Mouse (Mus musculus) cerebellum, adult 2 months (tissue): Measurements from ENCODE around the gene Rab6a. TPM values are rescaled to one million over a fixed set of nuclear protein-coding genes. Genes with fewer than 3 reads are reported as not detected.

Experiments used
- DNase-seq, 2 experiments: peaks; one replicate each; pipeline ENCODE4 v3.0.0; 2021
- H3K27ac ChIP-seq: fragments of 200-500 bp; 2 replicates; pipeline ENCODE4 v1.5.1; 2012; ENCODE audit warnings: low read length, control low read depth, inconsistent platforms; ENCODE audit not compliant: insufficient read depth
- H3K27me3 ChIP-seq: fragments of 200-500 bp; 2 replicates; pipeline ENCODE4 v1.6.1; 2012; ENCODE audit warnings: inconsistent platforms, mild to moderate bottlenecking, low read length, moderate library complexity; ENCODE audit not compliant: control insufficient read depth, insufficient read depth
- H3K4me1 ChIP-seq: fragments of 200-500 bp; 2 replicates; pipeline ENCODE4 v1.6.1; 2011; ENCODE audit warnings: low read length; ENCODE audit not compliant: control insufficient read depth, insufficient read depth
- H3K4me3 ChIP-seq: fragments of 200-500 bp; replicated peaks from 2 replicates; pipeline ENCODE3; 2011; ENCODE audit warnings: mild to moderate bottlenecking, low read depth, low read length, control low read depth; ENCODE audit not compliant: insufficient read depth
- CTCF ChIP-seq: fragments of 200-500 bp; IDR thresholded peaks from 2 replicates; pipeline ENCODE4 v1.5.1; 2011; ENCODE audit warnings: low read depth, mild to moderate bottlenecking, control low read depth, low read length, moderate library complexity, borderline replicate concordance; ENCODE audit not compliant: insufficient read depth
- POLR2A ChIP-seq: fragments of 200-500 bp; IDR thresholded peaks from 2 replicates; pipeline ENCODE4 v1.6.1; 2011; ENCODE audit warnings: low read length, control low read depth, borderline replicate concordance; ENCODE audit not compliant: insufficient read depth
- WGBS: fragments of 180-500 bp; shearing (Covaris S2); methylation state at CpG from one replicate; pipeline ENCODE4 v1.1.7; 2018; 5-methylcytosine and 5-hydroxymethylcytosine counted together
- polyA plus RNA-seq: library from polyadenylated mRNA; depleted of rRNA; stranded (reverse); fragments of >200 nt; gene quantifications from 2 replicates; pipeline ENCODE4 v1.2.3, GENCODE M21; 2012

Gene Rab6a
- polyA plus RNA-seq, 1 experiment: 259 TPM

- Histone ChIP-seq H3K4me3 (no peak overlapping the region), H3K27ac (no peak overlapping the region), H3K27me3 (no peaks in the 10 kb centered on the region), H3K4me1 (no peaks in the 10 kb centered on the region)
- no peak for DNase-seq
- no peak for TF ChIP-seq CTCF
- TF ChIP-seq POLR2A: no peak
These were observed 13.9 kb upstream of the Rab6a start for GRCm38 (mm10) chr7:100593349-100593748.

- no peak overlapping the region for H3K27ac ChIP-seq
- TF ChIP-seq POLR2A (no peak), CTCF (no peak)
- H3K4me1 ChIP-seq: no peaks in the 10 kb centered on the region
- WGBS: 54% methylated on average over 5 of the region's 5 CpGs
- H3K27me3 ChIP-seq: no peaks in the 10 kb centered on the region
- no peak for DNase-seq
- H3K4me3 ChIP-seq: no peak overlapping the region
These were observed 7.0 kb upstream of the Rab6a start for GRCm38 (mm10) chr7:100600211-100600610.

GRCm38 (mm10) chr7:100608130-100608741 is 1.0 kb downstream of the Rab6a start, which contains the start of gene Mrpl48:
Mrpl48 (minus strand) TSS chr7:100608301.
- TF ChIP-seq POLR2A (no peak), CTCF (no peak)
- DNase-seq: peak; percentile 80 to 81
- WGBS: under 1% methylated on average over 43 of the region's 43 CpGs
- peak within 1 kb of the TSS; percentile 92 for H3K27ac ChIP-seq
- H3K4me1 ChIP-seq: peaks cover 3% of the 10 kb centered on the region; the same call in 1 of the 2 replicates
- no peaks in the 10 kb centered on the region for H3K27me3 ChIP-seq
- H3K4me3 ChIP-seq: peak within 1 kb of the TSS; percentile 75

GRCm38 (mm10) chr7:100608910-100609309 is 1.7 kb downstream of the Rab6a start:
- DNase-seq: no peak
- no peaks in the 10 kb centered on the region for H3K27me3 ChIP-seq
- TF ChIP-seq POLR2A (no peak), CTCF (no peak)
- WGBS: 3% methylated on average over 4 of the region's 4 CpGs
- H3K4me1 ChIP-seq: peaks cover 3% of the 10 kb centered on the region; the same call in 1 of the 2 replicates
- H3K27ac ChIP-seq: peak overlapping the region; percentile 74; the same call in 1 of the 2 replicates
- peak overlapping the region; percentile 75 for H3K4me3 ChIP-seq

GRCm38 (mm10) chr7:100616121-100616857 is 9.1 kb downstream of the Rab6a start:
- TF ChIP-seq CTCF: no peak
- TF ChIP-seq POLR2A: no peak
- no peak for DNase-seq
- H3K27me3 ChIP-seq: no peaks in the 10 kb centered on the region
- no peaks in the 10 kb centered on the region; the same call in 1 of the 2 replicates for H3K4me1 ChIP-seq
- H3K27ac ChIP-seq: no peak overlapping the region
- no peak overlapping the region for H3K4me3 ChIP-seq
- 83% methylated on average over 4 of the region's 4 CpGs for WGBS

- H3K4me1 ChIP-seq: peaks cover 4% of the 10 kb centered on the region; the same call in 1 of the 2 replicates
- 69% methylated on average over 2 of the region's 2 CpGs for WGBS
- H3K27me3 ChIP-seq: no peaks in the 10 kb centered on the region
- peak; percentile 32; the same call in 1 of the 2 replicates for TF ChIP-seq CTCF
- TF ChIP-seq POLR2A: no peak
- H3K4me3 ChIP-seq: no peak overlapping the region
- DNase-seq: no peak
- H3K27ac ChIP-seq: no peak overlapping the region
These were observed 15.1 kb downstream of the Rab6a start for GRCm38 (mm10) chr7:100622277-100622676.

- DNase-seq: no peak
- TF ChIP-seq CTCF (no peak), POLR2A (no peak)
- 39% methylated on average over 3 of the region's 3 CpGs for WGBS
These were observed 17.3 kb downstream of the Rab6a start for GRCm38 (mm10) chr7:100624538-100624937.

More at GRCm38 (mm10) chr7:100624538-100624937, 17.3 kb downstream of the Rab6a start:
- no peak overlapping the region for H3K4me3 ChIP-seq
- H3K27me3 ChIP-seq: no peaks in the 10 kb centered on the region
- peaks cover 4% of the 10 kb centered on the region; the same call in 1 of the 2 replicates for H3K4me1 ChIP-seq
- H3K27ac ChIP-seq: no peak overlapping the region
